Mouse (Mus musculus): ENCODE data around the gene Calcoco1. TPM values are rescaled to one million over a fixed set of nuclear protein-coding genes. Genes with fewer than 3 reads are reported as not detected.

Calcoco1 gene
- 67.2 and 69.0 TPM in 2 replicates for polyA plus RNA-seq (2015; fragmentation: Nextera tagmentation; extraction: Ambion mirVana)

DNA sequence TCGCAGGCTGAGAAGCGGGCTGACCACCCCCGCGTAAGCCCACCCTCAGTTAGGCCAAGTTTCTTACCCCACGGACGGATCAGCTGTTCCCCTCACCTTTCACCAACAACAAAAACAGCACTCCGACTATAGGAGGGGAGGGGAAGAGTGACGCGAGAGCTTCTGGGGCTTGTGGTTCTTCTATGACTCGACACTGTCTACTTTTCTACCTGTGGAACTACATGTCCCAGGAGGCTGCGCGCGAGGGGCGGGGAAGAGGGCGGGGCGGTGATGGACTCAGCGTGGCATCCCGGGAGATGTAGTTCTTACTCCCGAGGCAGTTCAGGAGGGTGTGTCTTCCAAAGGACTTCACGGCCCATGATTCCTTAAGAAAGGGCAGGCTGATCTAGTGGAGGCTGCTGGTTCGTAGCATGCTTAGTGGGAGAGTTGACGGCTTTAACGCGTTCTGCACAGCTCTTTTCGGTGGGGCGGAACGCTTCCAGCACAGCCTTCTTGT is at the start of gene Calcoco1:
Gene Calcoco1 (minus strand): TSS at position 199 of the 496 bp plus-strand sequence.
- Histone ChIP-seq H3K9me3 (replicated peaks) (no peaks in the 10 kb centered on the region), H3K4me2 (replicated peaks) (peak within 1 kb of the TSS; percentile 62), H3K27ac (replicated peaks) (peak within 1 kb of the TSS; percentile 76), H3K4me3 (replicated peaks) (peak within 1 kb of the TSS; percentile 61), H3K9ac (peak within 1 kb of the TSS; percentile 41), H3K27me3 (no peaks in the 10 kb centered on the region), H3K4me1 (peaks cover 24% of the 10 kb centered on the region), H3K36me3 (peaks cover 25% of the 10 kb centered on the region)
- peak; percentile 98 for ATAC-seq (ENCODE audit: insufficient number of reproducible peaks, low FRiP score, low TSS enrichment, low read depth)
- under 1% methylated on average over 27 of the region's 27 CpGs for WGBS

DNA sequence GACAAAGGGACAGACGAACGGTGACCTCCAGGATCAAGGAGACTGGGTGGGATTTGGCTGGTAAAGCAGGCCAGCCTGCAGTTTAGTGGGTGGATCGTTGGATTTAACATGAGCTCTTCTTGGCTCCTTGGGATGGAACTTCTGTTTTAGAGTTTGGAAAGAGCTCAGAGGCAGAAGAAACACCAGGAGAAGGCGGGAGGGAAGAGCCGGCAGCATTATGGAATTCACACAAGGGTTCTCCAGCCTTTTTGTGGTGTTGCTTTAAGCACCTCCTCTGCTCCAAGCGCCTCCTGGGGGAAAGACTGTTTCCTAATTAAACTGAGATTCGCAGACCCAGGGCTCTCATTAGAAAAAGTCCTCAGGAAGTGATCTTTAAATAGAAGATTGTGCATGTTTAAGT is 48.9 kb upstream of the Calcoco1 start:
- Histone ChIP-seq H3K27ac (replicated peaks) (no peak overlapping the region), H3K9ac (no peak overlapping the region), H3K4me1 (peaks cover 3% of the 10 kb centered on the region; the same call in 1 of the 2 replicates), H3K27me3 (0 out of 2 replicates have a peak, but pooled peaks cover 9% of the 10 kb centered on the region), H3K9me3 (replicated peaks) (no peaks in the 10 kb centered on the region), H3K4me2 (replicated peaks) (no peak overlapping the region), H3K36me3 (no peaks in the 10 kb centered on the region), H3K4me3 (replicated peaks) (no peak overlapping the region)
- WGBS, result 40% methylated on average over 7 of the region's 7 CpGs
- ATAC-seq (ENCODE audit: insufficient number of reproducible peaks, low FRiP score, low TSS enrichment, low read depth), result no peak

DNA sequence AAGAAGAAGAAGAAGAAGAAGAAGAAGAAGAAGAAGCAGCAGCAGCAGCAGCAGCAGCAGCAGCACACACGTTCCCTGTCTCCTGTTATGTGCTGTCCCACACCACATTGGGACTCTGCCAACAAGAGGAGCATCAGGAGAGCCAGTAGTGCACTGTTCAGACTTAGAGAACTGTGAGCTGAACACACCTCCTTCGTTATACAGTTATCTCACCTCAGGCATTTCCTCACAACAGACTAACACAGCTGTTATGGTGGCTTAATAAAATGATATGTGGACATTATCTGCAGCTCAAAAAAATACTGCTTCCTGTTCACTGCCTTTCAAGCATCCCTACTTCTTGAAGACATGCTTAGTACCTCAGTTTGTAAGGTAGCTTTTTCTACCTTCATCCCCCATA is 43.2 kb upstream of the Calcoco1 start:
- Histone ChIP-seq H3K36me3 (no peaks in the 10 kb centered on the region), H3K27ac (replicated peaks) (no peak overlapping the region), H3K9ac (no peak overlapping the region), H3K4me2 (replicated peaks) (no peak overlapping the region), H3K9me3 (replicated peaks) (no peaks in the 10 kb centered on the region), H3K4me3 (replicated peaks) (no peak overlapping the region), H3K27me3 (peaks cover 43% of the 10 kb centered on the region), H3K4me1 (no peaks in the 10 kb centered on the region)
- 36% methylated on average over 2 of the region's 2 CpGs for WGBS
- no peak for ATAC-seq (ENCODE audit: insufficient number of reproducible peaks, low FRiP score, low TSS enrichment, low read depth)

DNA sequence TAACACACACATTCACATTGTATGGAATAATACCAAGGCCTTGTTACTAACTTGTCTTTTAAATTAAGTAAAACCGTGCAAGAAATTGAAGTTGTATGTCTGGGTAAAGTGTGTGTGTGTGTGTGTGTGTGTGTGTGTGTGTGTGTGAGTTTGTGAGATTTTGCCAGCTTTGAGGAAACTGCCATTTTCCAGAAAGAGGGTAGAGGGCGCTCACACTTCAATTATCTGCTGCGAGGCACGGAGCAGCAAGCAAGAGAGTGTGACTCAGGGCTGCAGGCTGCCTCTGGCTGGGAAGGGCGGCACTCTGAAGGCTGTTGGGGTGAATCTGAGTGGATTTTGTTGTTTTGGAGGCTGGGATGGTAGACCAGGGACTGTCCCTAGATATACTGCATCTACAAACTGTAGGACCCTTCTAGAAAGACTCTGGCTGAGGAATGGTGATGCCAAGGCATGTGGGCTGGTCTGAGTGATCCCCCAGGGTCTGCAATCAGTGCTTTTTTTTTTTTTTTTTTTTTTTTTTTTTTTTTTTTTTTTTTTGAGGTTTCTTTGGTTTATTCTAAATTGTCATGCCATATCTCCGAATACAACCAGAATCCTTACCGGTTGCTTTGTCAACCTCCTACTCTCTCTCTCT is 39.9 kb upstream of the Calcoco1 start:
- H3K9ac ChIP-seq, result no peak overlapping the region
- H3K4me3 ChIP-seq (replicated peaks), result no peak overlapping the region
- no peak overlapping the region for H3K27ac ChIP-seq (replicated peaks)
- H3K36me3 ChIP-seq, result no peaks in the 10 kb centered on the region
- WGBS, result 6% methylated on average over 7 of the region's 7 CpGs
- no peaks in the 10 kb centered on the region for H3K4me1 ChIP-seq
- H3K9me3 ChIP-seq (replicated peaks), result no peaks in the 10 kb centered on the region
- ATAC-seq (ENCODE audit: insufficient number of reproducible peaks, low FRiP score, low TSS enrichment, low read depth), result no peak
- H3K4me2 ChIP-seq (replicated peaks), result no peak overlapping the region
- H3K27me3 ChIP-seq, result peaks cover 57% of the 10 kb centered on the region

DNA sequence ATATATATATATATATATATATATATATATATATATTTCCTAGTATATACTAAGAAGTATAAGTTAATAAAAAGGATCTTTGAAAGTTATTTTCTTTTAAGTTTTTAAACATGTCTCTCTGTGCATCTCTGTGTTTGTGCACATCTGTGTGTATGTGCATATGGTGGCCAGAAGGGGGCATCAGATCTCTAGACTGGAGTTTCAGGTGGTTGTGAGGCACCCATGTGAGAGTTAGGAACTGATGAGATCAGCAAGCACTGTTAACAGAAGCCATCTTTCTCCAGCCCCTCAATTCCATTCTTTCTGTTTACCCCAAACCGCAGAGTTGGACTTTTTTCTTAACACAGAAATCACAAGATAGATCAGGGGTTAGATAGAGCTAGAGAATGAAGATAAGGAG is 35.7 kb upstream of the Calcoco1 start:
- 88% methylated on average over 1 of the region's 1 CpGs for whole genome bisulfite sequencing
- H3K9me3 ChIP-seq (replicated peaks), result no peaks in the 10 kb centered on the region

DNA sequence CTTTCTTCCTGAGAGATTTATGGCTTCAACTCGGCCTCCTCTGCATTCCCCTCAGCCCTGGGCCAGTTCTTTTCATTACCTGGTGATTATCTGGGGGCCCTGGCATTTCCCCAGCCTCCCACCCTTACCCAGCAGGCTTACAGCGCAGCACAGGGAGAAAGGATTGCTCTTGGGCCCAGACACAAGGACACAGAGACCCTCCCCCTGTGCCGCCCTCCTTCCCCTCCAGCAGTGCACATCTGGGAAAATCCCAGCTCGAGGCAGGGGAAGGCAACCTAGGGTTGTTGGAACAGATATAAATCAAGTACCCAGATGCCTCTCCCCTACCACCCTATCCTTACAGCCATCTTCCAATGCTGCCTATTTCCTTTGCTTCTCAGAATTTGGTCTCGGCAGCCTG is 33.1 kb upstream of the Calcoco1 start:
- Histone ChIP-seq H3K9ac (no peak overlapping the region), H3K4me3 (replicated peaks) (no peak overlapping the region), H3K27ac (replicated peaks) (no peak overlapping the region), H3K9me3 (replicated peaks) (no peaks in the 10 kb centered on the region), H3K36me3 (no peaks in the 10 kb centered on the region), H3K27me3 (peaks cover 63% of the 10 kb centered on the region), H3K4me2 (replicated peaks) (no peak overlapping the region), H3K4me1 (no peaks in the 10 kb centered on the region)
- WGBS, result 36% methylated on average over 5 of the region's 5 CpGs
- no peak for ATAC-seq (ENCODE audit: insufficient number of reproducible peaks, low FRiP score, low TSS enrichment, low read depth)

More for the DNA sequence above, 35.7 kb upstream of the Calcoco1 start:
- no peak overlapping the region for H3K9ac ChIP-seq
- ATAC-seq (ENCODE audit: insufficient number of reproducible peaks, low FRiP score, low TSS enrichment, low read depth), result no peak
- no peaks in the 10 kb centered on the region for H3K4me1 ChIP-seq
- peaks cover 70% of the 10 kb centered on the region for H3K27me3 ChIP-seq
- H3K4me2 ChIP-seq (replicated peaks), result no peak overlapping the region
- no peaks in the 10 kb centered on the region for H3K36me3 ChIP-seq
- H3K27ac ChIP-seq (replicated peaks), result no peak overlapping the region
- no peak overlapping the region for H3K4me3 ChIP-seq (replicated peaks)

DNA sequence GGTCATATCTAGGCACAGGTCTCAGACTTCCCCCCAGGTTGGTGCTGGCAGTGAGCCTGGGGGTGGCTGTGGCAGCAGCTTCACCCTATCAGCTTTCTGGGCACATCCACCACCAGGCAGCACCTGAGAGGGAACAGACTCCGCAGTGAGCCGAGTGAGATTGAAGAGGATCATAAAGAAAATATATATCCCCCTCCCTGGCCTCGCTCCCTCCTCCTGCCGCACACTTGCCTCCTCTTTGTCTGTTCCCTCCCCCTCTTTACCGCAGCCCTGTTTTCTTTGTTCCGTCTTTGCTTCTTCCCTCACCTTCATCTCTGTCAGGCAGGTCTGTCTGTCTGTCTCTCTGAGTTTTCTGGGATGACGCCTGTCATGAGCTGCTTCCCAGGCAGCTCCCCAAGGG is 32.4 kb upstream of the Calcoco1 start:
- H3K4me2 ChIP-seq (replicated peaks), result no peak overlapping the region

DNA sequence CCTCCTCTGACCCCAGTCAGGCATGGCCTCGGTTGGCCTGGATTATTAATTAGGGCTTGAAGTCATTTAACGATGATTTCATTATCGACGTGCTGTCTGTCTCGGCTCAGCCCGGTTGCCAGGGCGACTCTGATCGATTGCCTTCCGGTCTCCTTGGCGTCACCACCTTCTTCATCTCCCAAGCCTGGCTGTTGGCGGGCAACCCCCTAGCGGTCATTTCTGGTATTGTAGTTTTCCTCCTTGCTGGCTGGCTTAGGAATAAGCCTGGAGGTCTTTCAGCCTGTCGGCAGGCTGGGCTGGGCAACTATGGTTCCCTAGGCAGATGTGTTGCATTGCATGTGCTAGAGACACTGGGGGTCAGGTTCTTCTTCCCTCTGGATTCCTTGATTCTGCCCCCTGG is 31.2 kb upstream of the Calcoco1 start:
- Histone ChIP-seq H3K4me2 (replicated peaks) (no peak overlapping the region), H3K36me3 (no peaks in the 10 kb centered on the region), H3K9me3 (replicated peaks) (no peaks in the 10 kb centered on the region), H3K4me1 (no peaks in the 10 kb centered on the region), H3K27me3 (peaks cover 63% of the 10 kb centered on the region), H3K9ac (no peak overlapping the region), H3K27ac (replicated peaks) (no peak overlapping the region), H3K4me3 (replicated peaks) (no peak overlapping the region)
- no peak for ATAC-seq (ENCODE audit: insufficient number of reproducible peaks, low FRiP score, low TSS enrichment, low read depth)
- 7% methylated on average over 13 of the region's 13 CpGs for WGBS

More for the DNA sequence above, 32.4 kb upstream of the Calcoco1 start:
- ATAC-seq (ENCODE audit: insufficient number of reproducible peaks, low FRiP score, low TSS enrichment, low read depth), result no peak
- Histone ChIP-seq H3K27me3 (peaks cover 60% of the 10 kb centered on the region), H3K4me1 (no peaks in the 10 kb centered on the region), H3K4me3 (replicated peaks) (no peak overlapping the region), H3K9me3 (replicated peaks) (no peaks in the 10 kb centered on the region), H3K27ac (replicated peaks) (no peak overlapping the region), H3K36me3 (no peaks in the 10 kb centered on the region), H3K9ac (no peak overlapping the region)
- WGBS, result 39% methylated on average over 7 of the region's 7 CpGs

DNA sequence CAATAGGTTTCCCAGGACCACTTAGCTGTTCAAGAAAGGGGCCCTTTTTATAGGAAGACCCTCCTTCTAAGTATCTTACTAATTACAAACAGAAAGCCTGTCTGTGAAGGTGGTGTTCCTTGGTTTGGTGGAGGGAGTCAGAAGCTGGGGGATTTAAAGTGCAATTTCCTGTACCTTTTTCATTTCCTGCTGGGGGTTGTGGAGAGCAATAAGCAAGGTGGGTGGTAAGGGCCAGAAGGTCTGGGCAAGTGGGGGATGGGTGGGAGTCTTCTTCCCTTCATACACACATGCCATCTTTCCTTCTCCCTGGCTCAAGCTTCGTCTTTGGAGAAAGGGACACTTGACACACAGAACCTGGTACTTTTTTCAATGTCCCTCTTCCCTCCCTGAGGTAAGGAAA is 30.2 kb upstream of the Calcoco1 start:
- no peak overlapping the region for H3K9ac ChIP-seq
- no peak overlapping the region for H3K4me3 ChIP-seq (replicated peaks)
- 43% methylated on average over 1 of the region's 1 CpGs for WGBS
- ATAC-seq (ENCODE audit: insufficient number of reproducible peaks, low FRiP score, low TSS enrichment, low read depth), result no peak
- H3K9me3 ChIP-seq (replicated peaks), result no peaks in the 10 kb centered on the region
- H3K4me1 ChIP-seq, result peaks cover 7% of the 10 kb centered on the region
- no peaks in the 10 kb centered on the region for H3K36me3 ChIP-seq
- no peak overlapping the region for H3K27ac ChIP-seq (replicated peaks)
- H3K27me3 ChIP-seq, result peaks cover 73% of the 10 kb centered on the region
- H3K4me2 ChIP-seq (replicated peaks), result no peak overlapping the region

DNA sequence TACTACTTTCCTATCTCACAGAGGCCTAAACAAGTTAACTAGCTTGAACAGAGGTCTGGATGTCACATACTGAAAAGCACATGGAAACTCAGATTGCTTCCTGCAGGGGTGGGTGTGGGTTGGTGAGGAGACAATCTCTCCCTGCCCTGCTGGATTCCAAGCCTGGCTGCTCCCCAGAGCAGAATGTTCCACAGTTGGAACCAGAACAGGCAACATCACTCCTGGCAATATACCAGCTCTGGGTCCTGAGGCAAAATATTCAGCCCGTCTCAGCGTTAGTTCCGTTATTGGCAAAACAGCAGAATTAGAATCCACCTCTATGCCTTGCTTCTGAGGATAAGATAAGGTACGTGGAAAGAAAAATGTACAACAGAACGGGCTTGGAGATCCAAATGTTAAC is 28.3 kb upstream of the Calcoco1 start:
- Histone ChIP-seq H3K4me2 (replicated peaks) (no peak overlapping the region), H3K27me3 (peaks cover 80% of the 10 kb centered on the region), H3K9me3 (replicated peaks) (no peaks in the 10 kb centered on the region), H3K27ac (replicated peaks) (no peak overlapping the region; the same call in 1 of the 2 replicates), H3K36me3 (no peaks in the 10 kb centered on the region), H3K9ac (no peak overlapping the region), H3K4me3 (replicated peaks) (no peak overlapping the region), H3K4me1 (peaks cover 18% of the 10 kb centered on the region)
- WGBS, result 52% methylated on average over 5 of the region's 5 CpGs
- no peak for ATAC-seq (ENCODE audit: insufficient number of reproducible peaks, low FRiP score, low TSS enrichment, low read depth)

DNA sequence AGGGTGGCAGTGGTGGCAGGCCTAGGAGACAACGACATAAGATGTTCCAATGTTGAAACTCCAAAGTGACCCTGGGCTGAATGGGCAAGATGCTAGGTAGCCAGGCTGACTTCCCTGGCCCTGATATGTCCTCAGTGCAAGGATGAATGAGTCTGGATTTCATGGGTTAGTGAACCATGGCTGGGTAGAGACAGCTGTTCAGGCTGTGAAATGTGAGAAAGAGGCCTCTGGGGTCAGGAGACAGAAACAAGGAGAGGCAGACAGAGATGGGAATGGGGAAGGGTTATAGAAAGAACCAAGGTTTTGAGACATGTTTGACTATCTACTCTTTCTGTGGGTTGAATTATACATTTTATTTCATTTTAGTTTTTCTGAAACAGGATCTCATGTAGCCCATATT is 27.1 kb upstream of the Calcoco1 start:
- Histone ChIP-seq H3K36me3 (no peaks in the 10 kb centered on the region), H3K4me2 (replicated peaks) (no peak overlapping the region), H3K27me3 (peaks cover 81% of the 10 kb centered on the region), H3K9me3 (replicated peaks) (no peaks in the 10 kb centered on the region), H3K4me1 (peaks cover 18% of the 10 kb centered on the region), H3K4me3 (replicated peaks) (no peak overlapping the region), H3K27ac (replicated peaks) (no peak overlapping the region), H3K9ac (no peak overlapping the region)
- no peak for ATAC-seq (ENCODE audit: insufficient number of reproducible peaks, low FRiP score, low TSS enrichment, low read depth)
- 78% methylated on average over 1 of the region's 1 CpGs for WGBS

DNA sequence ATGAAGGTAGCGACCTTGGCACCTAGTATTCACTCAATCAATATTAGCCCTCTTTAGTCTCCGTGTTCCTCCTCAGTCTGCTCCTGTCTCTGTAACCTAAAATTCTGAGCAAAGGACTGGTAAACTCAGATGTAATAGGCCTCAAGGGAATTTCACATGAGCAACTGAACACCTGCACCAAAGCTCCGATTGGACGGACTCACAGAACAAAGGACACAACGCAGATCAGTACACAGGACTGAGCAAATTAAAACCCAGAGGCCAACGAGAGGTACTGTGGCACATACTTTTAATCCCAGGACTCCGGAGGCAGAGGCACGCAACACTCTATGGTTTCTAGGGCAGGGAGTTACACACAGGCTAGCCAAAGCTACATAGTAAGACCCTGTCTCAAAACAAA is 25.9 kb upstream of the Calcoco1 start:
- H3K4me3 ChIP-seq (replicated peaks), result peak overlapping the region; percentile 50

More for the DNA sequence above, 25.9 kb upstream of the Calcoco1 start:
- 28% methylated on average over 8 of the region's 8 CpGs for whole genome bisulfite sequencing
- no peak for ATAC-seq (ENCODE audit: insufficient number of reproducible peaks, low FRiP score, low TSS enrichment, low read depth)
- H3K4me1 ChIP-seq, result peaks cover 21% of the 10 kb centered on the region
- H3K9me3 ChIP-seq (replicated peaks), result no peaks in the 10 kb centered on the region
- no peak overlapping the region for H3K9ac ChIP-seq
- H3K36me3 ChIP-seq, result no peaks in the 10 kb centered on the region
- H3K27ac ChIP-seq (replicated peaks), result no peak overlapping the region
- H3K4me2 ChIP-seq (replicated peaks), result peak overlapping the region; percentile 89
- H3K27me3 ChIP-seq, result peaks cover 84% of the 10 kb centered on the region
